Mouse (Mus musculus) skeletal muscle tissue, adult 2 months (tissue): ENCODE results near the gene Flnb.

Experiments used
- DNase-seq: peaks from one replicate; pipeline ENCODE4 v3.0.0-alpha.2; 2012; ENCODE audit warnings: low read depth, low spot score

The Flnb gene

GRCm38 (mm10) chr14:7862226-7862625, 44.5 kb downstream of the Flnb start:
- no peak for DNase-seq

DNA sequence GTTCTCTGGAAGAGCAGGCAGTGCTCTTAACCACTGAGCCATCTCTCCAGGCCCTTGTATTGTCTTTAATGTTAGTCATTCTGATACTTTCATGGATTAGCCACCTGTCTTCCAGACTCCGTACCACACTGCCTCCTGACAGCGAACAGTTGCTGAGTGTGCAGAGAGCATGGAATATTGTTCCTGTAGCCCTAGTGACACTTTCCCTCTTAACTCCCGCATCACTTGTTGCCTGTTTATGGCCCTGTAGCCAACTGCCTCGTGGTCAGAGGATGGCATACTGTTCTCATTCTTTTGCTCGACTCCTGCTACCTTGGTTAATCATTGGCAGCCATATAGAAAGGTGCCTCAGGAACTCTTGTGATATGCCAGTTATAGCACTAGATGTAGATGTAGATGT, 45.4 kb downstream of the Flnb start:
- no peak for DNase-seq

GRCm38 (mm10) chr14:7863871-7864505, 46.2 kb downstream of the Flnb start:
- DNase-seq: no peak

DNA sequence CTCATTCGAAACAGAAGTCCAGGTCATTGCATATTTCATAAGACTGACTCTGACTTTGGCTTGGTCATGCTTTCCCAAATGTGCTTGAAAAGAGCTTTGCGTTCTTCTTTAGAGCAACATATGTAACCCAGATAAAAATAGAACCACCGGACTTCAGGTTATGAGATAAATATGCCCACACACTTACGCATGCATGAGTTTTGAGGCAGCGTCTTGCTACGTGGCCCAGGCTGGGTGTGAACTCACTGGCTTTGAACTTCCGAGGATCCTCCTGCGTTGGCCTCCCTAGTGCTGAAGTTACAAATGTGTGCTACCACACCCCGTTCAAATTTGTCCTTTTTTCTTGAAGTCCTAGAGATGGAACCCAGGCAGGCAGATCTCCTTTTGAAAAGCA, 46.7 kb downstream of the Flnb start:
- DNase-seq: no peak

DNA sequence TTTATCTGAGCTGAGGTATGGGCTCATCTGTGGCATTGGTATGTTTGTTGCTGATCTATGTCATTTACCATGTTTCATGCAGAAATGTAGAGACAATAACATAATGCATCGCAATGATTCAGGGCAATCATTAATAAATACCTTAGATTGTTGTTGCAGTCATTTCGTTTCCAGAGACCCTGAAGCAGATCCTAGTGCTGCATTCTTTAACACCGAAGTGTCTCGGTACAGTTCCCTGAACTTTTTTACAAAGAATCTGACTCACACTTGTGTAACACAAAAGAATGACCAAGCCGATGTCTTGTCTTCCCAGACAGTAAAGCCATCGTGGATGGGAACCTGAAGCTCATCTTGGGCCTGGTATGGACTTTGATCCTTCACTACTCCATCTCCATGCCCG, 49.5 kb downstream of the Flnb start:
- no peak for DNase-seq

- DNase-seq: no peak
Measured at GRCm38 (mm10) chr14:7867841-7868240, 50.1 kb downstream of the Flnb start.

- DNase-seq: no peak
Measured at GRCm38 (mm10) chr14:7869796-7870195, 52.0 kb downstream of the Flnb start.

DNA sequence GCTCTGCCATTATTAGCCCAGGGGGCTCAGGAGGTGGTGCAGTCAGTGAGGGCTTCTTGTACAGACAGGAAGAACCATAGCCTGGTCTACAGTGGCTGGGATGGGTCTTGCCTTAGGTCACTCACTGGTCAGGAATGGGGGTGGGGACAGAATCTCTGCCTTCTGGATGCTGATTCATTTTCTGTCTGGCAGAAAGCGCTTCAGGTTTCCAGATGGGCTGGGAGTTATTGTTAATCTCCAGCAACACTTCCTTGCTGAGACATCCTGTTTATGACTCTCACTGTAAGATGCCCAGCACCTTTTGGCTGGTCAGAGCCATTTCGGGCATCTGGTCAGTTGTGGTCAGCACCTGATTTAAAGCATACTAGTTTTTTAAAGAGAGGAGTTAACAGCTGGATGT, 55.8 kb downstream of the Flnb start:
- no peak for DNase-seq

DNA sequence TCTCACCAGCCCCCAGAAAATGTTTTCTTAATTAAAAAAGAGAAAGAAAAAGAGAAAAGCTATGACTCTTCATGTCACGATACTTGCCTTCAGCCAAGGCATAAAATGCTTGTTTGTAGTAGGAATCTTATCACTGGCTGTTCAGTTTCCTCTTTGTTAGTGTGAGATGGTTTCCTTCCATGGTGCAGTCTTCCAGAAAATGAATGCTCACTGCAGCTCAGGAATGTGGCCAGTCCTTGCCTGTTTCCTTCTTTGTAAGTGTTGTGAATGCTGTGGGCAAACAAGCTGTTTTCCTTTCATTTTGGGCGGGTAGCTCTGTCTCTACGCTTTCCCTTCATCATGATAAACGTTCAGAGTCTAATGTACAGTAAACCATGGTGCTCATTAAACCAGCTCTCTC, 56.7 kb downstream of the Flnb start:
- no peak for DNase-seq

- no peak for DNase-seq
Measured at GRCm38 (mm10) chr14:7877957-7878356, 60.2 kb downstream of the Flnb start.

DNA sequence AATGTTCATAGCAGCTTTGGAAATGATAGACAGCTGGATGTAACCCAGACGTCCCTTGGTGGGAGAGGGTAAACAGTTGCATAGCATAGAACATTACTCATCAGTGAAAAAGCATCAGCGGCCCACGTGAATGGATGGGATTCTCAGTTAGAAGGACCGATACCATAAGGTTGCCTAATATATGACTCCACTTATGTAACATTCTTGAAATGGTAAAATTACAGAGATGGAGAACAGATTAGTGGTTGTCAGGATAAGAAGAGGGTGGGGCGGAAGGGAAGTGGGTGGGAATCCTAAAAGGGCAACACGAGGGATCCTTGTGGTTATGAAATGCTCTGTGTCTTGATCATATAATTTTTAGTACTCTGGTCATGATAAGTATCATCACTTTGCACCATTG, 62.6 kb downstream of the Flnb start:
- DNase-seq: no peak

GRCm38 (mm10) chr14:7881533-7881932, 63.8 kb downstream of the Flnb start:
- no peak for DNase-seq

DNA sequence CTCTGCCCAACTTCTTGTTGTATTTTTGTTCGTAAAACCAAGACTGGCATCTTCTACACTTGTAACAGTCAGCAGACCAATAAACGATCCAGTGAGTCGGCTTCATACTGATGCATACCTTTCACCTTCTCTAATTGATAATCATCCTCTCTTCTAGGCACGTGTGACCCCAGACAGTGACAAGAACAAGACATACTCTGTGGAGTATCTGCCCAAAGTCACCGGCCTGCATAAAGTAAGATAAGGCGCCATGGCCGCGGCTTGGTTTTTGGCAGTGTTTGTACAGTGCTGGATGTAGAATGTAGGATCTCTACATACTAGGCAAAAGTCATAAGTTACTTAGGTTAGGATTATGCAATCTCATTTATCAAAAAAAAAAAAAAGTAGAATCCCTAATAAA, 64.3 kb downstream of the Flnb start:
- no peak for DNase-seq

DNA sequence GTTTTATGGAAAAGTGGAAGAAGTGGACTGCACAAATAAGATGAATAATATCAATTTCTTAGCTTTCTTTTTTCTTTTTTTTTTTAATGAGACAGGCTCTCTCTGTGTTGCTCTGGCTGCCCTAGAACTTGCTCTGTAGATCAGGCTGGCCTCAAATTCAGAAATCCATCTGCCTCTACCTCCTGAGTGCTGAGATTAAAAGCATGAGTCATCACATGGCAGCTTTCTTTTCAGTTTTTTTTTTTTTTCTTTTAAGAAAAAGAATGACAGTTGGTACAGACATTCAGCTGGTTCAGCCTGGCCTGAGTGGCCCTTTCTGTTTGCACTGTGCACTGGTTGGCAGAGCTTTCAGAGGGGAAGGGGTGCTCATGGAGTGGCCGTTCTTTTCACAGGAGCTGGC, 66.4 kb downstream of the Flnb start:
- DNase-seq: no peak

GRCm38 (mm10) chr14:7884841-7885240, 67.1 kb downstream of the Flnb start:
- DNase-seq: no peak

DNA sequence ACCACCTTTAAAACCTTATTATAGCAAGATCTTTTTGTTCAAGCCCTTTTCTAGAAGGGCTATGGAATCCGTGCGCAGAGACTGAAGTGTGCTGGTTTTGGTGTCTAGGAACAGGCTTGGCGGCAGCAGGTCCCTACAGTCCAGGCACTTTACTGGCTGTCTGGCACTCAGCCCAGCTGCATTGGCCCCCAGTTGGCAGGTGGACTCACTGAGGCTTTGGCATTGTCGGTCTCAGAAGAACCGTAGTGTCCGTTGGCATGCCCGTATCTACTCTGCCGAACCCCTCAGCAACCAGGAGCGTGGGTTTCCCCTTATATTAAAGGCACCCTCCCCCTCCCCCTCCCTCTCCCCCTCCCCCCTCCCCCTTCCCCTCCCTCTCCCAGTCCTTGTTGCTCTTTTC, 67.8 kb downstream of the Flnb start:
- no peak for DNase-seq

DNA sequence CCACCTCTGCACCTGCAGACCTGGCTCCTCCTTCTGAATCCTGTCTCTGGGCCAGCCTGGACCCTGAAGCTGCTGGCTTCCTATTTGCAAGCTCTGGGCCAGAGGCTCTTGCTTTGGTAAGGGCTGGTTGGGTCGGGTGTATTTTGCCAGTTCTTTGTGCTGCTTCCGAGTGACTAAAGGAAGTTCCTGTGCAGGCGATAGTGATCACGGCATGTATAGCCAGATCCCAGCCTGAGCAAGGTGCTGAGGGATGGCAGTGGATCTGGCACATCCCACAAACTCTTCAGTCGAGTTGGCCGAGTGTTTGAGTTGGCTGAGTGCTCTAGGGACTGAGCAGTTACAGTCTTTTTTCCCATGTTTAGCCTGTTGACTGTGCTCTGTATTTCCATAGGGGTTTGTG, 68.3 kb downstream of the Flnb start:
- no peak for DNase-seq

- DNase-seq: no peak
Measured at GRCm38 (mm10) chr14:7887171-7887570, 69.4 kb downstream of the Flnb start.

GRCm38 (mm10) chr14:7888294-7888693, 70.5 kb downstream of the Flnb start:
- DNase-seq: no peak

DNA sequence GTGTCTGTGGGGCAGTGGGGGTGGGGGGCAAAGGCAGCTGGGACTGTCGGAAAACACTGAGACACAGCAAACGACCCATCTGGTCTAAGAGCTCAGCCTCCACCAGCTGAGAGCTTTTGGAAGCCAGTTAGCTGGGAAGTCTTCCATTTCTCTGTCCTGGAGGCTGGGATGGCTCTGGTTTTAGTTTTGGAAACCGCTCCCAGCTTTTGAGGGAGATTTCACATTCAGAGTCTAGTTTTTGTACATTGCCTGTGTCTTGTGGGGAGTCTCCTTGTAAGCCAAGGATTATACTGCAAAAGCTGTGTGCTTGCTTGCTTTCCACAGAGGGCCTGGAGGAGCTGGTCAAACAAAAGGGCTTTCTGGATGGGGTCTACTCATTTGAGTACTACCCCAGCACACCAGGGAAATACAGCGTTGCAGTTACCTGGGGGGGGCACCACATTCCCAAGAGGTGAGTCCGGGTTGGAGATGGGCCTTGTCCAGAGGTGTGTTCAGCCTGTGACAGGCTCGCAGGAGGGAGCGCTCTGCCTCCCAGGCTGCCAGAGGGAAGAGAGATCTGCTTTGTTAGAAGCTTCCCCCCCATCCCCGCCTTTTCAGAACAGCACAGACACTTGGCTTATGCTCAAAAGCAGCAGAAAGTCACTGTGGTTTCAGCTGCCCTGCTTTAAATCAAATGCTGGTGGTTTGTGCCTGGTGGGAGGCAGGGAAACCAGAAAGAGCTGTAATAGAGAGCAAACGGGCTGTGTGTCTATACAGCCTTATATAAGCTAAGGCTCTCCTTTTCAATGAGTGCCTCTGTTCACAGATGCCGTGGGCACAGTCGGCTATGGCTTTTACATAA, 71.3 kb downstream of the Flnb start:
- DNase-seq: no peak

- DNase-seq: no peak
Measured at GRCm38 (mm10) chr14:7889834-7890233, 72.1 kb downstream of the Flnb start.

DNA sequence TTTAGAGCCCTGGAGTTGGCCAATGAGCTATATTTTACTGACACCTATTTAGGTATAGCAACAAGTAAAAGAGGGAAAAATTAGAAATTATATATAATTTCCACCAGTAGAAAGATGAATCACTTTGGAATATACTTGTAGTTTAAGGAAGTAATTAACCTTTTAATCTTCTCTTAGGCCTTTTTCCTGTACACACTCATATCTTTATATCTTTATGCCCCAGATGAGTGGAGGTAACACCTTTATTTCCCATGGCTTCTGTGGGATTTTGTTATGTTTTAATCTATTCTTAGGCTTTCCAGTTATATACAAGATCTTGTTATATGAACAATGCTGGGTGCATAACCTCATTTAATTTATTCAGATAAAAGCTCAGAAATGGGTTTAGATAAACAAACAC, 73.6 kb downstream of the Flnb start:
- DNase-seq: no peak

DNA sequence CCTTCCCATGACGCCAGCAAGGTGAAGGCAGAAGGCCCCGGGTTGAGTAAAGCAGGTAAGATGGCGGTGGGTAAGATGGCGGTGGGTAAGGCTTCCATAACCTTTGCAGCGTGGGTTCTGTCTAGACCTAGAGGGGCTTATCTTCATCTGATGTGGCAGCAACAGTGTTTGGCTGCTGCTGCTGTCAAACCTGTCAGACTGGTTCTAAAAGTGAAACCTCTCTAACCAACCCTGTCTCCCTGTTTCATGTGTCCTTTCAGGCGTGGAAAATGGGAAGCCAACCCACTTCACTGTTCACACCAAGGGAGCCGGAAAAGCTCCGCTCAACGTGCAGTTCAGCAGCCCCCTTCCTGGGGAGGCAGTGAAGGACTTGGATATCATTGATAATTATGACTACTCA, 78.4 kb downstream of the Flnb start:
- DNase-seq: no peak
